Mouse (Mus musculus) limb, embryonic 14.5 days (tissue): ENCODE measurements around the gene Znrf1. TPM values are rescaled to one million over a fixed set of nuclear protein-coding genes. Genes with fewer than 3 reads are reported as not detected.

ENCODE experiments used
- ATAC-seq: fragments of 200-750 bp; cut with Nextera tagmentation; 2 replicates; pipeline ENCODE4 v1.8.0; 2017; ENCODE audit warnings: low read depth, moderate number of reproducible peaks, moderate TSS enrichment; ENCODE audit not compliant: low FRiP score
- DNase-seq: peaks from one replicate; pipeline ENCODE4 v3.0.0-alpha.2; 2015; ENCODE audit warnings: low spot score
- H3K27ac ChIP-seq: fragments of 300-500 bp; sonication (generic); replicated peaks from 2 replicates; pipeline ENCODE4 v1.5.1; 2014; ENCODE audit warnings: low read depth, mild to moderate bottlenecking, low read length, moderate library complexity, mixed read lengths
- H3K27me3 ChIP-seq: fragments of 300-500 bp; sonication (generic); 2 replicates; pipeline ENCODE4 v1.6.1; 2014; ENCODE audit warnings: low read length, mixed read lengths; ENCODE audit not compliant: control insufficient read depth, insufficient read depth
- H3K36me3 ChIP-seq: fragments of 300-500 bp; sonication (generic); 2 replicates; pipeline ENCODE4 v1.6.1; 2014; ENCODE audit warnings: mild to moderate bottlenecking, low read length, moderate library complexity, mixed read lengths; ENCODE audit not compliant: control insufficient read depth, insufficient read depth
- H3K4me1 ChIP-seq: fragments of 300-500 bp; sonication (generic); 2 replicates; pipeline ENCODE4 v1.6.1; 2014; ENCODE audit warnings: antibody characterized with exemption, low read length, mixed read lengths; ENCODE audit not compliant: control insufficient read depth, insufficient read depth
- H3K4me2 ChIP-seq: fragments of 300-500 bp; sonication (generic); replicated peaks from 2 replicates; pipeline ENCODE4 v1.6.1; 2014; ENCODE audit warnings: low read depth, mild to moderate bottlenecking, low read length, moderate library complexity; ENCODE audit not compliant: severe bottlenecking
- H3K4me3 ChIP-seq: fragments of 300-500 bp; sonication (generic); replicated peaks from 2 replicates; pipeline ENCODE4 v1.5.1; 2014; ENCODE audit warnings: low read length
- H3K9ac ChIP-seq: fragments of 300-500 bp; sonication (generic); 2 replicates; pipeline ENCODE4 v1.6.1; 2014; ENCODE audit warnings: mild to moderate bottlenecking, low read depth, low read length, moderate library complexity; ENCODE audit not compliant: severe bottlenecking
- H3K9me3 ChIP-seq: fragments of 300-500 bp; sonication (generic); 2 replicates; pipeline ENCODE4 v1.6.1; 2016; ENCODE audit warnings: low read length; ENCODE audit not compliant: control insufficient read depth
- POLR2A ChIP-seq: fragments of 200-500 bp; IDR thresholded peaks from 2 replicates; pipeline ENCODE4 v1.8.0; 2012; ENCODE audit warnings: inconsistent platforms, mild to moderate bottlenecking, moderate library complexity, borderline replicate concordance; ENCODE audit not compliant: insufficient read depth, insufficient read length; ENCODE audit errors: extremely low read depth
- WGBS: fragments of 180-500 bp; shearing (Covaris S2); extraction: QIAGEN DNeasy Blood & Tissue Kit; methylation state at CpG from one replicate; pipeline ENCODE4 v1.1.7; 2014; 5-methylcytosine and 5-hydroxymethylcytosine counted together
- polyA plus RNA-seq, 2 experiments: library from polyadenylated mRNA; depleted of rRNA in 1 of 2; stranded (reverse) in 1 of 2; unstranded in 1 of 2; fragments of >200 nt; fragmentation: Nextera tagmentation in 1 of 2; extraction: Ambion mirVana in 1 of 2; gene quantifications; 2 replicates each; pipeline versions ENCODE4 v1.2.1 to v1.2.3; 2012 to 2014

The Znrf1 gene
- polyA plus RNA-seq, 2 experiments = 42.4 to 133 TPM

DNA sequence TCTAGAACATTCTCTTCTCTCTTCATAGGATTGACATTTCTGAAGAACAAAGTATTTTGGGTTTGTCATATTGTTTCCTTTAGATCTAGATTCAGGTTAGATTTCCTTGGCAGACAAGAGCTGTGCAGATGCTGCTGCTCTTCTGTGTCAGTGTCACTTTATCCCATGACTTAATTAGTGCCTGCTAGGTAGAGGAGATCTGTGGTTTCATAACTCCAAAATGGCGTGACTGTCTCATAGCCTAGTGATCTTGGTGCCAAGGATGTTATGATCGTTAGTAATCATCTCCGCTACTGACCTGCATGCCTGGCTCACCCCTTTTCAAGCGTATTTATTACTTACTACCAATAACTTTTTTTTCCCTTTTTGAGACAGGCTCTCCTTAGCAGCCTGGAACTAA, 34.0 kb downstream of the Znrf1 start:
- 78% methylated on average over 4 of the region's 4 CpGs for WGBS
- Histone ChIP-seq H3K27me3 (no peaks in the 10 kb centered on the region), H3K4me3 (no peak overlapping the region), H3K9ac (no peak overlapping the region), H3K27ac (no peak overlapping the region), H3K4me1 (peaks cover 20% of the 10 kb centered on the region; the same call in 1 of the 2 replicates), H3K9me3 (no peaks in the 10 kb centered on the region), H3K36me3 (no peaks in the 10 kb centered on the region), H3K4me2 (no peak overlapping the region)
- DNase-seq (no peak), ATAC-seq (no peak)
- no peak for TF ChIP-seq POLR2A

DNA sequence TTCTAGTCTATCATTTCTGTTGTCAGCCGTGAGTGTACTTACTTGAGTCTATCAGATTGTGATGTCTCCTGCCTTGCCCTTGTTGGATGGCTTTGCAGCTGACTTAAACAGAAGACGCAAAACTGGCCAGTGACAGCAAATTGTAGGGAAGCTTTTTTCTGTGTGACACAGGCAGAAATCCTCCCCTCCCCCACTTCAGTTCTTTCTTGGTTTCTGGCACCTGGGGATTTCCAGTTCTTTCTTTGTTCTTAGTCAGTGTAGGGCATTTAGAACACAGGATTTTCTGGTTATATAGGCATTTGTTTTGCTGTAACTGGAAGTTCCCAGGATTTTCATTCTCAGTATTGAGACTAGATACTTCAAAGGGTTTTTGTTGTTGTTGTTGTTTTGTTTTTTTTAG, 34.5 kb downstream of the Znrf1 start:
- WGBS = 86% methylated on average over 2 of the region's 2 CpGs
- H3K27ac ChIP-seq = no peak overlapping the region

DNA sequence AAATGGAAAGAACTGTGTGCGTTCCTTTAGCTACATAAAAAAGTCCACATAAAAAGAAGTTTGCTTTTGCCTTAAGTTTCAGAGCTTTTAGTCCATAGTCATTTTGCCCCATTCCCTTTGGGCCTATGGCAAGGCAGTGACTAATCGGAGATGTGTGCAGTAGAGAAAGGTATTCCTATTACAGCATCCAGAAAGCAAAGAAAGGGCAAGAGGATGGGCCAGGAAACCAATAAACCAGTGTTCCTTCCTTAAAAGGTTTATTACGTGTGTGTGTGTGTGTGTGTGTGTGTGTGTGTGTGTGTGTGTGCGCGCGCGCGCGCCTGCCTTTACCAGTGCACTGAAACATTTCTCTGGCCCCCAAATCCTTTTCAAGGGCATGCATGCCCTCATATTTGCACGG, 35.8 kb downstream of the Znrf1 start:
- peaks cover 12% of the 10 kb centered on the region; the same call in 1 of the 2 replicates for H3K4me1 ChIP-seq
- H3K27me3 ChIP-seq = no peaks in the 10 kb centered on the region
- no peak overlapping the region for H3K4me3 ChIP-seq
- ATAC-seq = no peak
- H3K27ac ChIP-seq = 0 out of 2 replicates have a peak overlapping the region, but pooled peaks have one; percentile 33
- H3K36me3 ChIP-seq = peaks cover 3% of the 10 kb centered on the region; the same call in 1 of the 2 replicates
- H3K9ac ChIP-seq = no peak overlapping the region
- TF ChIP-seq POLR2A = no peak
- WGBS = 54% methylated on average over 10 of the region's 10 CpGs
- no peak overlapping the region for H3K4me2 ChIP-seq
- H3K9me3 ChIP-seq = no peaks in the 10 kb centered on the region
- DNase-seq = no peak

More for the DNA sequence above, 34.5 kb downstream of the Znrf1 start:
- Histone ChIP-seq H3K4me2 (no peak overlapping the region), H3K4me1 (peaks cover 20% of the 10 kb centered on the region; the same call in 1 of the 2 replicates), H3K4me3 (no peak overlapping the region), H3K9me3 (no peaks in the 10 kb centered on the region), H3K27me3 (no peaks in the 10 kb centered on the region), H3K9ac (no peak overlapping the region), H3K36me3 (peaks cover 2% of the 10 kb centered on the region; the same call in 1 of the 2 replicates)
- DNase-seq = no peak
- TF ChIP-seq POLR2A = no peak
- ATAC-seq = no peak

DNA sequence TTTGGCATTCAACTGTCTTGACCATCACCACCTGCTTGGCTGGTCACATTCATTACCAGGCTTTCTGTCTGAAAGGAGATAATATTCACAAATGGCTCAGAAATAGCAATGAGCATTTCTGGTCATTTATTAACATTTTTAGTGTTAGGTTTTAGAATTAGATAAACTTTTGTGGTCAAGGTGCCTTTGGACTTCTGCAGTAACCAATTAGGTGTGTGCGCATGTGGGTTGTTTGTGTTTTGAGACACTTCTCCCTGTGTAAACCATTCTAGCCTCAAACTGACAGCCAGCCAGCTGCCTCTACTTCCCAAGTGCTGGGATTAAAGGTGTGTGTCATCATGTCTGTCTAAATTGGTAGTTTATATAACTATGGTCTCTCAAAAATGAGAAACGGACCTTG, 36.5 kb downstream of the Znrf1 start:
- Histone ChIP-seq H3K27ac (no peak overlapping the region), H3K9me3 (no peaks in the 10 kb centered on the region), H3K4me2 (no peak overlapping the region), H3K4me1 (peaks cover 10% of the 10 kb centered on the region; the same call in 1 of the 2 replicates), H3K27me3 (no peaks in the 10 kb centered on the region), H3K4me3 (no peak overlapping the region), H3K36me3 (peaks cover 3% of the 10 kb centered on the region; the same call in 1 of the 2 replicates), H3K9ac (no peak overlapping the region)
- no peak for ATAC-seq
- TF ChIP-seq POLR2A = no peak
- WGBS = 86% methylated on average over 2 of the region's 2 CpGs
- no peak for DNase-seq

DNA sequence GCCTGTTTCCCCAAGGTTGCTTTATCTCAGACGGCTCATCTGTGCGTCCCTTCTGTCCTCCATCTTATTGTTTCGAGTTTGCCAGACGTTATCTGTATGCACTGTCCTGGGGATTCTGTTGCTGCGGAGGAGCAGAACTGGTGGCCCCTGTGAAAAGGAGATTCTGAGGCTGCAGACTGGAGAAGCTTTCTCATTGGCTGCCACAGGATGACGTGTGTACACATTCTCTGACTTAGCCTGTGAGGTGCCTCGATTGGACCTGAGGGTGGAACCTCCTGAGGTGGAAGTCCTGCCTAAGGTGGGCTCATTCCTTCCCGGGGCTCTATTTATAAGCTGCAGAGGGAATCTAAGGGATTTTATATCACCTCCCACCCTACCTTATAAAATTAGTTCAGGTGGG, 37.7 kb downstream of the Znrf1 start:
- Histone ChIP-seq H3K27ac (no peak overlapping the region), H3K9ac (no peak overlapping the region), H3K4me3 (no peak overlapping the region), H3K4me2 (no peak overlapping the region), H3K36me3 (peaks cover 6% of the 10 kb centered on the region; the same call in 1 of the 2 replicates), H3K9me3 (no peaks in the 10 kb centered on the region), H3K27me3 (no peaks in the 10 kb centered on the region), H3K4me1 (peaks cover 8% of the 10 kb centered on the region; the same call in 1 of the 2 replicates)
- DNase-seq = no peak
- no peak for ATAC-seq
- no peak for TF ChIP-seq POLR2A
- WGBS = 39% methylated on average over 8 of the region's 8 CpGs
